Mouse (Mus musculus) kidney, embryonic 16.5 days (tissue): ENCODE measurements around the gene Mmgt2. TPM values are rescaled to one million over a fixed set of nuclear protein-coding genes. Genes with fewer than 3 reads are reported as not detected.

ENCODE experiments used
- ATAC-seq: fragments of 200-750 bp; cut with Nextera tagmentation; 2 replicates; pipeline ENCODE4 v1.8.0; 2017; ENCODE audit warnings: moderate TSS enrichment; ENCODE audit not compliant: low FRiP score, low TSS enrichment
- H3K27ac ChIP-seq: fragments of 300-500 bp; sonication (generic); 2 replicates; pipeline ENCODE4 v1.5.1; 2014; ENCODE audit warnings: low read length
- H3K27me3 ChIP-seq: fragments of 300-500 bp; sonication (generic); 2 replicates; pipeline ENCODE4 v1.6.1; 2014; ENCODE audit warnings: low read length, control low read depth, mixed read lengths; ENCODE audit not compliant: insufficient read depth
- H3K36me3 ChIP-seq: fragments of 300-500 bp; sonication (generic); 2 replicates; pipeline ENCODE4 v1.6.1; 2014; ENCODE audit warnings: low read length, control low read depth, mixed read lengths; ENCODE audit not compliant: insufficient read depth
- H3K4me1 ChIP-seq: fragments of 300-500 bp; sonication (generic); 2 replicates; pipeline ENCODE4 v1.6.1; 2014; ENCODE audit warnings: low read length, control low read depth, mixed read lengths; ENCODE audit not compliant: insufficient read depth
- H3K4me2 ChIP-seq: fragments of 300-500 bp; sonication (generic); replicated peaks from 2 replicates; pipeline ENCODE4 v1.6.1; 2014; ENCODE audit warnings: low read depth, low read length
- H3K4me3 ChIP-seq: fragments of 300-500 bp; sonication (generic); 2 replicates; pipeline ENCODE4 v1.5.1; 2014; ENCODE audit warnings: mild to moderate bottlenecking, low read length
- H3K9ac ChIP-seq: fragments of 300-500 bp; sonication (generic); replicated peaks from 2 replicates; pipeline ENCODE4 v1.6.1; 2014; ENCODE audit warnings: low read length
- H3K9me3 ChIP-seq: fragments of 300-500 bp; sonication (generic); 2 replicates; pipeline ENCODE4 v1.6.1; 2016; ENCODE audit warnings: low read length, control low read depth
- WGBS: fragments of 180-500 bp; shearing (Covaris S2); extraction: QIAGEN DNeasy Blood & Tissue Kit; methylation state at CpG from one replicate; pipeline ENCODE4 v1.1.7; 2014; 5-methylcytosine and 5-hydroxymethylcytosine counted together
- polyA plus RNA-seq: library from polyadenylated mRNA; unstranded; fragments of >200 nt; fragmentation: Nextera tagmentation; extraction: Ambion mirVana; gene quantifications from 2 replicates; pipeline ENCODE4 v1.2.1, GENCODE M21; 2015

Mmgt2 gene
- polyA plus RNA-seq, 1 experiment from 2014 or later, result 66.2 TPM

GRCm38 (mm10) chr11:62693299-62694184 is 45.1 kb downstream of the Mmgt2 start:
- ATAC-seq, result no peak
- WGBS, result 19% methylated on average over 9 of the region's 11 CpGs
- Histone ChIP-seq H3K36me3 (no peaks in the 10 kb centered on the region), H3K27ac (no peak overlapping the region), H3K9ac (no peak overlapping the region), H3K4me2 (no peak overlapping the region), H3K27me3 (no peaks in the 10 kb centered on the region), H3K4me1 (no peaks in the 10 kb centered on the region), H3K4me3 (no peak overlapping the region), H3K9me3 (no peaks in the 10 kb centered on the region)

- 96% methylated on average over 8 of the region's 8 CpGs for WGBS
- Histone ChIP-seq H3K27ac (no peak overlapping the region), H3K4me3 (no peak overlapping the region), H3K27me3 (no peaks in the 10 kb centered on the region), H3K9ac (no peak overlapping the region), H3K36me3 (no peaks in the 10 kb centered on the region), H3K9me3 (no peaks in the 10 kb centered on the region), H3K4me2 (no peak overlapping the region), H3K4me1 (no peaks in the 10 kb centered on the region)
- ATAC-seq, result no peak
These were observed 46.7 kb downstream of the Mmgt2 start for GRCm38 (mm10) chr11:62695126-62695525.

DNA sequence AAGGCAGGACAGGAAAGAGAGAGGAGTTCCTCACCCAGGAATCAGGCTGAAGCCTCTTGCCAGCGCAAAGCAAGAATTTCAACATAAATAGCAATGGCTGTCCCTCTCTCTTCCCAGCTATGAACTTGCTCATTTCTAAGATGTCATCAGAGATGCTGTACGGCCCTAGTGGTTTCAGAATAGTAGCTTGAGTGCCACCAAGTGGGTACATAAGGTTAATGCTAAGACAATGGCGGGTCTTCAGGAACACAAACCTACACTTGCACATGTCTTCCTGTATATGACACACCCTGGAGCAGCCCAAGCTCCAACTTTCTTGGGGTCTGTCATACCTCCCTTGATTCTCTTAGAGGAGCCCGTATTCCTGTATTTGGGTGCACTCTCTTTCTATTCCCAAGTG is 51.3 kb downstream of the Mmgt2 start:
- ATAC-seq, result no peak
- no peak overlapping the region for H3K4me2 ChIP-seq
- no peaks in the 10 kb centered on the region for H3K9me3 ChIP-seq
- H3K27ac ChIP-seq, result no peak overlapping the region
- WGBS, result 66% methylated on average over 4 of the region's 4 CpGs
- no peak overlapping the region for H3K9ac ChIP-seq
- no peaks in the 10 kb centered on the region for H3K27me3 ChIP-seq
- H3K4me3 ChIP-seq, result no peak overlapping the region
- no peaks in the 10 kb centered on the region for H3K36me3 ChIP-seq
- H3K4me1 ChIP-seq, result no peaks in the 10 kb centered on the region

DNA sequence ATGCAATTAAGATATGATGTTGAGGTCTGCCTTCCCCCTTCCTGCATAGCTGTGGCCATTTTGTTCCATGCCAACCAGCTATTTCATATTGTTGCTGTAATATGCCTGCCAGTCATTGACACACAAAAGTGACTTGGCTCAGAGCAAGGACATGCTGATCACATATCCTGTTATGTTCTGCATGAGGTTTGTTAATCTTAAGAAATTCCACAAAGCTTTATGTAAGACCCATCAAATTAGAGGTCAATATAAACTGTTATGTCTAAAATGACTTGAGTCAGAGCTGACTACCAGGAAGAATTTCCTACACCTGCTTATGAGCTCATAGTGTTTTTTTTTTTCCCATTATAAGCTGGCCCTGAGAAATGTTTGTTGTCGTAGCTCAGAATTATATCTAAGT is 52.8 kb downstream of the Mmgt2 start:
- Histone ChIP-seq H3K4me2 (no peak overlapping the region), H3K27me3 (no peaks in the 10 kb centered on the region), H3K27ac (no peak overlapping the region), H3K4me1 (no peaks in the 10 kb centered on the region), H3K4me3 (no peak overlapping the region), H3K36me3 (no peaks in the 10 kb centered on the region), H3K9me3 (no peaks in the 10 kb centered on the region), H3K9ac (no peak overlapping the region)
- ATAC-seq, result no peak
- WGBS, result 79% methylated on average over 1 of the region's 1 CpGs

DNA sequence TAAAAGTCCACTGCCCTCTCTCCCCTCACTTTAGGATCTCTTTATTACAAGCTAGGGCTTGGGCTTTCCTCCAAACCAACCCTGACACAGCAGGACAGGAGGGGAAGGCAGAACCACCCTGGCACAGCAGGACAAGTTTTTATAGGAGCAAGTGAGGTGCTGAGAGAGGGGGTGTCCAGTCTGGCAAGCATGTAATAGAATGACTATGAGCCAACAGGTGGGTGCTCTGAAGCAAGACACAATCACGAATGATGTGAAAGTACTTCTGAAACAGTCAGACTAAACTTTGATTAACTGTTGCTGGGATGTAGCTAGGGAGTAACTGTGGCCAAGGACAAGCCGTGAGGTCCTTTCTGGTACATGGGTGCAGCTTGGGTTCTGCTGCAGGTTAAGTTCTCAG is 57.7 kb downstream of the Mmgt2 start:
- Histone ChIP-seq H3K4me1 (no peaks in the 10 kb centered on the region), H3K27ac (no peak overlapping the region), H3K4me3 (no peak overlapping the region), H3K36me3 (no peaks in the 10 kb centered on the region), H3K9ac (no peak overlapping the region), H3K27me3 (no peaks in the 10 kb centered on the region), H3K9me3 (no peaks in the 10 kb centered on the region), H3K4me2 (no peak overlapping the region)
- no peak for ATAC-seq
- WGBS, result 52% methylated on average over 2 of the region's 2 CpGs

DNA sequence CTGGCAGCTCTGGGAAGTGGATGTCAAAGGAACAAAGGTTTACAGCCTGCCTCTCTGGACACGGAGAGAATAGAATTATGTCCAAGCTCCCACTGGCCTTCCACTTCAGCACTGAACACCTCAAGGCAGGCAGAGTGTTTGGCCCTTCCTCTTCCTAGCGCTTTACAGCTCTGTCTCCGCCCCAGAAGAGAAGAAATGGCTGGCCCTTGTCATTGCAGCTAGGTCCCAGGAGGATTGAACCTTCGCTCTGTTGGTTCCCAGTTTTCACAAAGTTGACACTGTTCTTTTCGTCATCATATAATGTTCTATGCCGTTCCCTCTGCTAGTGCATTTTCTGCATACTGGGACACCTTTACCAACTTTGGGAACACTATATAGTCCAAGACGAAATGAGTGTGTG is 59.8 kb downstream of the Mmgt2 start:
- Histone ChIP-seq H3K27me3 (no peaks in the 10 kb centered on the region), H3K9me3 (no peaks in the 10 kb centered on the region), H3K4me1 (no peaks in the 10 kb centered on the region), H3K4me2 (no peak overlapping the region), H3K36me3 (no peaks in the 10 kb centered on the region), H3K9ac (no peak overlapping the region), H3K27ac (no peak overlapping the region), H3K4me3 (no peak overlapping the region)
- no peak for ATAC-seq
- 73% methylated on average over 7 of the region's 7 CpGs for WGBS

- no peak overlapping the region for H3K9ac ChIP-seq
- 91% methylated on average over 5 of the region's 5 CpGs for WGBS
- no peak overlapping the region for H3K4me2 ChIP-seq
- H3K27me3 ChIP-seq, result no peaks in the 10 kb centered on the region
- no peaks in the 10 kb centered on the region for H3K4me1 ChIP-seq
- H3K9me3 ChIP-seq, result no peaks in the 10 kb centered on the region
- no peak for ATAC-seq
- H3K4me3 ChIP-seq, result no peak overlapping the region
- peaks cover 14% of the 10 kb centered on the region; the same call in 1 of the 2 replicates for H3K36me3 ChIP-seq
- no peak overlapping the region for H3K27ac ChIP-seq
These were observed 62.2 kb downstream of the Mmgt2 start for GRCm38 (mm10) chr11:62710657-62711056.

Other genes with a start within 250 kb of the Mmgt2 start
- 10.9 and 13.1 TPM in 2 replicates for gene Pigl, start 190.2 kb upstream of the Mmgt2 start, polyA plus RNA-seq
- gene Ncor1, start 190.1 kb upstream of the Mmgt2 start, polyA plus RNA-seq, result 63.2 and 102 TPM in 2 replicates
- gene Cenpv, start 109.4 kb upstream of the Mmgt2 start, polyA plus RNA-seq, result 7.6 and 17.7 TPM in 2 replicates
- 3,284 and 3,391 TPM in 2 replicates for gene Ubb, start 97.5 kb upstream of the Mmgt2 start, polyA plus RNA-seq
- 4.6 and 6.6 TPM in 2 replicates for gene Trpv2, start 74.2 kb upstream of the Mmgt2 start, polyA plus RNA-seq
- gene Lrrc75a, start 141 bp upstream of the Mmgt2 start, polyA plus RNA-seq, result 13.8 and 15.6 TPM in 2 replicates
- 7.5 and 9.1 TPM in 2 replicates for gene Zfp287, start 83.2 kb downstream of the Mmgt2 start, polyA plus RNA-seq
- gene Gm10428, start 104.4 kb downstream of the Mmgt2 start, polyA plus RNA-seq, result not detected in 2 replicates
- 18.5 and 21.9 TPM in 2 replicates for gene Zfp286, start 140.8 kb downstream of the Mmgt2 start, polyA plus RNA-seq
- gene Trim16, start 171.6 kb downstream of the Mmgt2 start, polyA plus RNA-seq, result 18.1 TPM in 2 replicates
- gene Fbxw10, start 198.4 kb downstream of the Mmgt2 start, polyA plus RNA-seq, result 0.51 and 0.87 TPM in 2 replicates
- gene Tvp23b, start 230.8 kb downstream of the Mmgt2 start, polyA plus RNA-seq, result 79.0 and 83.6 TPM in 2 replicates